Comparison of ENCODE assay signal across 18 mouse cellular contexts in genomic region chr9:15297112-15297511, GRCm38 (mm10). TPM values are rescaled to one million over a fixed set of nuclear protein-coding genes. Genes with fewer than 3 reads are reported as not detected.
"Had no signal": no experiment of that assay in that cellular context is flagged by ENCODE, and none has a peak within 500 bp of the region (broad histone marks: within the 10 kb centered on the region; RNA-seq: fewer than 3 reads in every experiment).

No protein-coding gene starts in this region.

- H3K27me3 ChIP-seq: lung, embryonic 15.5 days; megakaryocyte, embryonic 14.5 days; midbrain, embryonic 13.5 days; midbrain, embryonic 15.5 days; neural tube, embryonic 12.5 days had no signal

- H3K9ac ChIP-seq: liver, postnatal 0 days; lung, embryonic 15.5 days; midbrain, embryonic 13.5 days; midbrain, embryonic 15.5 days; neural tube, embryonic 12.5 days had no signal

- H3K4me3 ChIP-seq: lung, embryonic 15.5 days; megakaryocyte, embryonic 14.5 days; midbrain, embryonic 13.5 days; midbrain, embryonic 15.5 days; neural tube, embryonic 12.5 days had no signal

- H3K4me2 ChIP-seq: lung, embryonic 15.5 days; midbrain, embryonic 11.5 days; midbrain, embryonic 13.5 days; midbrain, embryonic 15.5 days; neural tube, embryonic 12.5 days had no signal

- ATAC-seq: liver, postnatal 0 days; lung, postnatal 0 days; midbrain, embryonic 13.5 days; midbrain, embryonic 15.5 days had no signal

- H3K36me3 ChIP-seq: lung, embryonic 15.5 days; neural tube, embryonic 12.5 days had no signal

- DNase-seq: liver, postnatal 0 days; lung, adult 2 months; lung, postnatal 14 days; lung, postnatal 36 days; right cerebral cortex, postnatal 14 days; right cerebral cortex, postnatal 4 days; spleen, adult 18-20 months; thymus, adult 18-20 months; thymus, postnatal 14 days; thymus, postnatal 36 days had no signal

- H3K9me3 ChIP-seq: lung, embryonic 15.5 days; megakaryocyte, embryonic 14.5 days; midbrain, embryonic 13.5 days; midbrain, embryonic 15.5 days; neural tube, embryonic 12.5 days had no signal

- H3K27ac ChIP-seq: lung, embryonic 15.5 days; macrophage; midbrain, embryonic 13.5 days; midbrain, embryonic 15.5 days; neural tube, embryonic 12.5 days had no signal

- H3K4me1 ChIP-seq: midbrain, embryonic 13.5 days; midbrain, embryonic 15.5 days; neural tube, embryonic 12.5 days had no signal

RNA-seq across cellular contexts. Expression of gene Vstm5, which starts 58.3 kb away (rescaled TPM):
- polyA plus RNA-seq: macrophage had no signal
